11 mouse cellular contexts compared by ENCODE assay signal in the genomic region with DNA sequence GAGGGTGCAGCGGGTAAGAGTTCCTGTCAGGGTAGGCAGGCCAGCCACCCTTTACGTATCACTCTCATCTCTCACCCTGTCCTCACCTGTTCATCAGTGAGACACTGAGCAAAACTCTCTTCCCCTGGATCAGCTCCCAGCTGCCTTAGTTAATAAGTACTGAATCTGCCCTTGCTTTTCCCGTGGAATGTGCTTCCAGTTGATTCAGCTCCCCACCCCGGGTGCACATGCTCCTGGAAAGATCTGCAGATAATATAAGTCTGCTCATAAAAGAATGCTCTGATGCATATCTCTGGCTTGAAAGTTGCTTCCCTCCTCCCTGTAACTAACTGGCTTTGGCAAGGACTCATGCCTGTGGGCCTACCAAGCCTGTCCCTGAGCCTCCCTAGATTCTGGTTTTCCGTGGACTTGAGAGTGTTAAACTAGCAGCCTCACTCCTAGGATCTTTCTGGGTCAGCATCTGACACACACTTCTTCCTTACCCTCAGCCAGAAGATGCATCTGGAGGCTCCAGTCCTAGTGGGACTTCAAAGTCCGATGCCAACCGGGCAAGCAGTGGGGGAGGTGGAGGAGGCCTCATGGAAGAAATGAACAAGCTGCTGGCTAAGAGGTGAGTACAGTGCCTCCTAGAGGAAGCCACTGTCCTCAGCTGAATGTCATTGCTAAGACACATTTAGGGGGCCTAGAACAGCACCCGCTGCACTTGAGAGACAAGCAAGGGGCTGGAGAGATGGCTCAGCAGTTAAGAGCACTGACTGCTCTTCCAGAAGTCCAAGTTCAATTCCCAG. TPM values are rescaled to one million over a fixed set of nuclear protein-coding genes. Genes with fewer than 3 reads are reported as not detected.
DNase-seq lines count a peak whose midpoint lies in the region; ATAC-seq and TF ChIP-seq lines count a peak whose summit lies in the region.
"Had no signal": no experiment of that assay in that cellular context is flagged by ENCODE, and none has a peak within 500 bp of the region (broad histone marks: within the 10 kb centered on the region; RNA-seq: fewer than 3 reads in every experiment).

No protein-coding gene starts in this region.

- no peak overlapping the region for H3K4me2 ChIP-seq in embryonic facial prominence, embryonic 14.5 days (ENCODE audit: low read depth, low read length)

- TF ChIP-seq CTCF in heart, adult 2 months (IDR thresholded peaks at IDR 0.05), result peak; percentile 53
- peak; percentile 27 for TF ChIP-seq CTCF in ES-Bruce4 (IDR thresholded peaks at IDR 0.05; ENCODE audit: low read depth, low read length)

- intact Hi-C loops in heart, adult 2 months (cut with DNase I), result loop anchor here (5.0 kb wide), 1 partner anchor 124 kb away; a partner anchor contains a TSS
- intact Hi-C loops in gastrocnemius, postnatal 14 days (cut with DNase I; ENCODE audit: low total_unique reads), result no loop called here

- H3K36me3 ChIP-seq in heart, adult 2 months (ENCODE audit: control insufficient read depth, insufficient read depth, low read length), result no peaks in the 10 kb centered on the region
- peaks cover 4% of the 10 kb centered on the region; the same call in 1 of the 2 replicates for H3K36me3 ChIP-seq in ES-Bruce4 (ENCODE audit: control insufficient read depth, insufficient read depth, low read length, poor library complexity, severe bottlenecking)
- peaks cover 69% of the 10 kb centered on the region for H3K36me3 ChIP-seq in embryonic facial prominence, embryonic 14.5 days (ENCODE audit: control insufficient read depth, insufficient read depth, low read length)

- H3K9me3 ChIP-seq in ES-Bruce4 (replicated peaks; ENCODE audit: control insufficient read depth, insufficient read depth, low read length, poor library complexity, severe bottlenecking), result no peaks in the 10 kb centered on the region
- no peaks in the 10 kb centered on the region for H3K9me3 ChIP-seq in embryonic facial prominence, embryonic 14.5 days (ENCODE audit: control insufficient read depth, low read length)
- H3K9me3 ChIP-seq: forebrain, embryonic 10.5 days had no signal

- ATAC-seq in embryonic facial prominence, embryonic 14.5 days (ENCODE audit: low read depth), result peak; percentile 34; the same call in 1 of the 2 replicates

- H3K4me1 ChIP-seq in heart, adult 2 months (ENCODE audit: control insufficient read depth, insufficient read depth, low read length), result peaks cover 23% of the 10 kb centered on the region
- H3K4me1 ChIP-seq in ES-Bruce4 (ENCODE audit: control insufficient read depth, insufficient read depth, low read length), result no peaks in the 10 kb centered on the region
- H3K4me1 ChIP-seq in embryonic facial prominence, embryonic 14.5 days (ENCODE audit: control insufficient read depth, insufficient read depth, low read length), result no peaks in the 10 kb centered on the region
- H3K4me1 ChIP-seq: forebrain, embryonic 10.5 days had no signal

- H3K27ac ChIP-seq in heart, adult 2 months, result peak overlapping the region; percentile 65
- H3K27ac ChIP-seq in ES-Bruce4 (ENCODE audit: insufficient read depth, low read length), result no peak overlapping the region
- H3K27ac ChIP-seq in embryonic facial prominence, embryonic 14.5 days (replicated peaks; ENCODE audit: low read depth, low read length), result no peak overlapping the region
- H3K27ac ChIP-seq: forebrain, embryonic 10.5 days had no signal

- H3K27me3 ChIP-seq in heart, adult 2 months (ENCODE audit: control insufficient read depth, insufficient read depth, low read length), result no peaks in the 10 kb centered on the region
- no peaks in the 10 kb centered on the region for H3K27me3 ChIP-seq in ES-Bruce4 (ENCODE audit: control insufficient read depth, insufficient read depth, low read length, poor library complexity, severe bottlenecking)
- no peaks in the 10 kb centered on the region for H3K27me3 ChIP-seq in embryonic facial prominence, embryonic 14.5 days (replicated peaks; ENCODE audit: control insufficient read depth, insufficient read depth, low read length)
- H3K27me3 ChIP-seq: CH12.LX had no signal

- 64% methylated on average over 8 of the region's 8 CpGs for WGBS in heart, adult 2 months
- 77% methylated on average over 8 of the region's 8 CpGs for WGBS in embryonic facial prominence, embryonic 14.5 days

- no peaks in the 10 kb centered on the region for H3K79me2 ChIP-seq in heart, adult 2 months (replicated peaks; ENCODE audit: control insufficient read depth, insufficient read depth, low read length)

- no peak overlapping the region for H3K9ac ChIP-seq in heart, adult 2 months (ENCODE audit: low read depth, low read length)
- no peak overlapping the region for H3K9ac ChIP-seq in ES-Bruce4 (ENCODE audit: low read depth, poor library complexity, severe bottlenecking)
- H3K9ac ChIP-seq in embryonic facial prominence, embryonic 14.5 days (ENCODE audit: low read depth, low read length), result no peak overlapping the region

- no peak for DNase-seq in heart, adult 2 months
- no peak for DNase-seq in heart, adult 18-20 months
- DNase-seq in embryonic facial prominence, embryonic 14.5 days (ENCODE audit: low spot score), result peak; percentile 12
- DNase-seq in kidney, postnatal 14 days, result peak; percentile 81
- DNase-seq in adrenal gland, postnatal 4 days (ENCODE audit: low spot score in 2 of 2), result no peak
- DNase-seq in urinary bladder, postnatal 10 days (ENCODE audit: low spot score), result no peak
- DNase-seq in gastrocnemius, postnatal 14 days, result no peak
- DNase-seq: heart, postnatal 36 days had no signal

- no peak for TF ChIP-seq EP300 in heart, adult 2 months (IDR thresholded peaks at IDR 0.05; ENCODE audit: insufficient read depth, low read depth, low read length)
- no peak for TF ChIP-seq EP300 in ES-Bruce4 (IDR thresholded peaks at IDR 0.05; ENCODE audit: insufficient read depth, low read depth, low read length)

- TF ChIP-seq POLR2A in heart, adult 2 months (IDR thresholded peaks at IDR 0.05; ENCODE audit: insufficient read depth, low read depth, low read length), result no peak
- no peak for TF ChIP-seq POLR2A in ES-Bruce4 (IDR thresholded peaks at IDR 0.05; ENCODE audit: insufficient read depth, low read length)

- no peak overlapping the region for H3K4me3 ChIP-seq in heart, adult 2 months
- H3K4me3 ChIP-seq in ES-Bruce4 (ENCODE audit: low read depth, low read length), result no peak overlapping the region
- H3K4me3 ChIP-seq in embryonic facial prominence, embryonic 14.5 days (ENCODE audit: low read depth, low read length), result no peak overlapping the region
- H3K4me3 ChIP-seq: forebrain, embryonic 10.5 days had no signal

RNA-seq across cellular contexts. Expression of a gene that starts 26.3 kb away (rescaled TPM):
- total RNA-seq in heart, adult 2 months (2021), result under 1 TPM; 0.50 to 0.55 TPM
- polyA plus RNA-seq in heart, adult 2 months (2012; rRNA removed), result 1.00 TPM in 2 replicates
- total RNA-seq in heart, adult 18-20 months (2021), result 1 to 10 TPM in 1 of 2 experiments, under 1 TPM in 1; 0.17 to 1.1 TPM
- not detected in 2 replicates for polyA plus RNA-seq in ES-Bruce4 (2011; ENCODE audit: insufficient read depth, insufficient read length, low read depth, missing spikeins)
- 1.1 and 1.2 TPM in 2 replicates for polyA plus RNA-seq in embryonic facial prominence, embryonic 14.5 days (2014; fragmentation: Nextera tagmentation; extraction: Ambion mirVana)
- total RNA-seq in adrenal gland, postnatal 4 days (2021), result under 1 TPM in 1 of 2 experiments, not detected in 1; 0.28 TPM
- under 1 TPM in 1 of 2 experiments, not detected in 1; 0.51 TPM for total RNA-seq in gastrocnemius, postnatal 14 days (2021)
- total RNA-seq: CH12.LX had no signal

Comparison
In these comparisons a context has a peak if more than half of its experiments do, and no peak if none do; other contexts are left out.
1. DNase-seq: peak in embryonic facial prominence, embryonic 14.5 days (single experiment) and kidney, postnatal 14 days (single experiment); none in heart, adult 2 months (0 of 2), heart, adult 18-20 months (0 of 2), adrenal gland, postnatal 4 days (0 of 2), urinary bladder, postnatal 10 days (single experiment) and gastrocnemius, postnatal 14 days (single experiment).